Mouse (Mus musculus) erythroblast, embryonic 14.5 days (primary cell): Measurements from ENCODE around the gene Dnah5. TPM values are rescaled to one million over a fixed set of nuclear protein-coding genes. Genes with fewer than 3 reads are reported as not detected.

Experiments
- H3K27me3 ChIP-seq: 2 replicates; pipeline ENCODE4 v1.6.1; 2012; ENCODE audit warnings: inconsistent platforms; ENCODE audit not compliant: control insufficient read depth
- H3K36me3 ChIP-seq: 2 replicates; pipeline ENCODE4 v1.6.1; 2012; ENCODE audit warnings: mild to moderate bottlenecking, inconsistent platforms; ENCODE audit not compliant: control insufficient read depth
- H3K4me1 ChIP-seq: 2 replicates; pipeline ENCODE4 v1.6.1; 2012; ENCODE audit warnings: inconsistent platforms; ENCODE audit not compliant: control insufficient read depth
- H3K4me3 ChIP-seq: replicated peaks from 2 replicates; pipeline ENCODE3; 2012; ENCODE audit warnings: moderate library complexity, mild to moderate bottlenecking, inconsistent platforms
- H3K9me3 ChIP-seq: 2 replicates; pipeline ENCODE4 v1.6.1; 2012; ENCODE audit warnings: low read length, inconsistent platforms, mixed read lengths; ENCODE audit not compliant: control insufficient read depth
- GATA1 ChIP-seq: IDR thresholded peaks from 2 replicates; pipeline ENCODE4 v1.6.1; 2012; ENCODE audit warnings: low read length, inconsistent platforms, mixed read lengths
- TAL1 ChIP-seq: IDR thresholded peaks from 3 replicates; pipeline ENCODE4 v1.6.1; 2012; ENCODE audit warnings: low read length, inconsistent platforms, mixed read lengths
- polyA plus RNA-seq: library from polyadenylated mRNA; stranded (reverse); fragments of >175 nt; gene quantifications from 2 replicates; pipeline ENCODE4 v1.2.3, GENCODE M21; 2012

Dnah5 gene
- polyA plus RNA-seq: not detected in 2 replicates

DNA sequence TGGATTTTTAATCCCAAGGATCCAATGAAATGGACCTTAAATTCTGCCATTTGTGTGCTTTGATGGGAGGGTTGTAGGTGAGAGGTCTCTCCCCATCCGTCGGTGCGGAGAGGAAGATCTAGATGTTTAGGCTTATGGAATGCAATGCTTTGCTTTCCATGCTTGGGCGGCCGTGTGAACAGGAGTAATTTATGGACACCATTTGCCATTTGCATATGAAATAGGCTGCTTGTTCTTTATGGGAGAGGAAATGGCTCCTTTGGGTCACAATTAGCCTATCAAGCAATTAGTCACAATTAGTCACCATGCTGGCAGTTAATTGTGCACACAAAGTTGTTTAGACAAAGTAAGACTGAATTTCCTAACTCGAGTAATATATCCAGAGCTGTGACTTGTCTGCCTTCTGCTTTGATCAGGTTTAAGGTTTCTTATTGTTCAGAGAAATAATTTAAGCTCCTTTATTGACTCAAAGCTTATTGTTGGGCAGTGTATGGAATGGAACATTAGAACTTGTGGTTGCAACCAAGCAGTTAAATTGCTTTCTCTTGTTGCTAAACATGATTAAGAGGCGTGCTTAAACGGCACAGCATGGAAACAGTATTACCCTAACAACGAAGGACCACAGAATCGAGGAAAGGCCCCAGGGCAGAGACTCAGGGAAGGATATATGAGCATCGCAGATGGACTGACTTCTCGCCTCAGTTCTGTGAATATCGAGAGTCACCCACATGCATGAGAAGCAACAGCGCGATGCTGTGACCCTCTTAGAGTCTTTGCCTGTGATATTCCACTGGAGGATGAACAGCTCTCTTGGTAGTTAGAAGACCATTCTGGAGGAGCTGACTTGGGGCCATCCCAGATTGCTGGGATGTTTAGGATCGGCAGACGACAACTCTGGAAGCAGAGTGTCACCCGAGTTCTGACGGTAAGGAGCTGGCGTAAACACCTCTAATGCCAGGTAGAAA, at the start of gene Dnah5:
Gene Dnah5, plus strand, starts transcription at position 642 of the 965 bp plus-strand sequence.
- H3K9me3 ChIP-seq: no peaks in the 10 kb centered on the region
- no peaks in the 10 kb centered on the region for H3K27me3 ChIP-seq
- no peak for TF ChIP-seq TAL1
- TF ChIP-seq GATA1: no peak
- H3K4me3 ChIP-seq: no peak within 1 kb of the TSS
- no peaks in the 10 kb centered on the region for H3K4me1 ChIP-seq
- no peaks in the 10 kb centered on the region for H3K36me3 ChIP-seq

DNA sequence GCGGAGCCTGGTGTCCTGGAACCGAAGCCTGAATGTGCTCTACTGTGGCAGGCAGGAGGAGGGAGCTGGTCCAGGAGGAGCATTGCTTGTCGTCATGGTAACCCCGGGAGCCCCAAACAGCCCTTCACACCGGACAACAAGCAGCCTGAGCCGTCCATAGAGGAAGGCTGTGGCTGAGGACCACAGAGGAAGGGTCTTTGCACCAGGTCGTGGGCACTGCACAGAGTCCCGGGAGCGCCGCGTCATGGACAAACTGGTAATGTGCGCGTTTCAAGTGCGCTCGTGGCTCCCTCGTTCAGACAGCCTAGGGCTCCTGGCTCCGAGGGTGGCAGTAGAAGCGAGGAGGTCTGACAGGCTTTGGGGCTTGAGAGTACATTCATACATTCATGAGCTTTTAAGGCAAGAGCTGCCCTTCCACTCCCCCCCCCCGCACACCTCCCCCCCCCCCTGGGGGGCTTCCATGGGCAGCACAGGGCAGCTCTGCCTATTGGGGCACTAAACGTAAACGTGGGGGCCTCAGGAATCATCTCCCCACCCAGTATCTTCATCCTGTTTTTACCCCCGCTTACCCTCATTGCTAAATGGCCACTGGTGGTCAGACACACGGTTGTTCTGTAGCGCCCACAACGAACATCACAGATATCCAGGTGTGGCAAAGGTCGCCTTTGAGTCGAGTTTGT, 48.6 kb upstream of the Dnah5 start:
- Histone ChIP-seq H3K36me3 (no peaks in the 10 kb centered on the region), H3K4me1 (no peaks in the 10 kb centered on the region), H3K9me3 (no peaks in the 10 kb centered on the region), H3K27me3 (peaks cover 3% of the 10 kb centered on the region), H3K4me3 (no peak overlapping the region)
- TF ChIP-seq TAL1 (no peak), GATA1 (no peak)

DNA sequence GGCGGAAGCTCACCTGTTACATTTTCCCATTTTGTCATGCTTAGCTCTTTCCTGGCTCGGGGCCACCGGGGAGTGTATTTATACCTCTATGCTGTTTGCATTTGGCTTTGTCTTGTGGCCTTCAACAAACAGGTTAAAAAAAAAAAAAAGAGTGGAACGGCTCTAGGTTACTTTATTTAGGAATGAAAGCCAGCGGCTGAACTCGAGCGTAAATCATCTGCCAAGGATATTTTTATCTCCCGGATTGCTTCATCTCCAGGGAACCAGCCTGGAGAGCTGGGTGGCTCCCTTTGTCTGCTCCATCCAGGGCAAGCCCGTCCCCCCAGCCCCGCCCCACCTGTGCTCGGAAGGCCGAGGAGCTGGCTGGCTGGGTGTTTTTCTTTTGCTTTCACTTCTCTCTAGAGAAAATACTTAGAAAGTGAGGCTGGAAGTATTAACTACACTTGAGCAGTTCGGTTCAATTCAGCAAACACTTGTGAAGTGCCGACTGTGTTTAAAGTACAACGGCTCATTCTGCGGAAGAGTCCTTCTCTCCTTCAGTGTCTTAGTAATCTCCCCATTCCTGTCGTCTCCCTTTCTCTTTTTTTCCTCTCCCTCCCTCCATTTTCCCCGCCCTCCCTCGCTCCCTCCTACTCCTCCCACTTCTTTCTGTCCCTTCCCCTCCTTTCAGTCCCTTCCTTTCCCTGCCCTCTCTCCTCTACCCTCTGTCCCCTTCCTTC, 44.6 kb upstream of the Dnah5 start:
- Histone ChIP-seq H3K4me1 (no peaks in the 10 kb centered on the region), H3K36me3 (no peaks in the 10 kb centered on the region), H3K9me3 (no peaks in the 10 kb centered on the region), H3K27me3 (peaks cover 3% of the 10 kb centered on the region), H3K4me3 (peak overlapping the region; percentile 50)
- TF ChIP-seq GATA1: no peak
- no peak for TF ChIP-seq TAL1

DNA sequence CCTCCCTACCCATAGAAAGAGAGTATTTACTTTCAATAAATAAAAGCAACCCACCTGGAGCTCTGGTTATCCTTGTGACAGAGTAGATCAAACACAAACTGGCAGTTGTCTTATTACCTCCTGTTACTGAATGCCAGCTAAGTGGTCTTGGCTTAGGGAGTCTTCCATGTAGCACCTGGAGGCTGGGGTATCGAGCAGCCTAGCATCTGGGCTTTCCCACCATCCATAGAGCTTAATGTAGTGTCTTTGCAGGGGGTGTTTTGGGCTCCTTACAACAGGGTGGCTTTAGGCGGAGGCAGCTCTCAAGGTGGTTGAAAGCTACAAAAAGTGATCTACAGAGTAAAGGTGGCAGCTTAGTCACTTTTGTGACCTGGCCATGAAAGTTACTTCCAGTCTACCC, 41.3 kb upstream of the Dnah5 start:
- TF ChIP-seq TAL1 (no peak), GATA1 (no peak)
- H3K9me3 ChIP-seq: no peaks in the 10 kb centered on the region
- no peaks in the 10 kb centered on the region for H3K4me1 ChIP-seq
- H3K4me3 ChIP-seq: no peak overlapping the region
- no peaks in the 10 kb centered on the region for H3K36me3 ChIP-seq
- no peaks in the 10 kb centered on the region for H3K27me3 ChIP-seq

DNA sequence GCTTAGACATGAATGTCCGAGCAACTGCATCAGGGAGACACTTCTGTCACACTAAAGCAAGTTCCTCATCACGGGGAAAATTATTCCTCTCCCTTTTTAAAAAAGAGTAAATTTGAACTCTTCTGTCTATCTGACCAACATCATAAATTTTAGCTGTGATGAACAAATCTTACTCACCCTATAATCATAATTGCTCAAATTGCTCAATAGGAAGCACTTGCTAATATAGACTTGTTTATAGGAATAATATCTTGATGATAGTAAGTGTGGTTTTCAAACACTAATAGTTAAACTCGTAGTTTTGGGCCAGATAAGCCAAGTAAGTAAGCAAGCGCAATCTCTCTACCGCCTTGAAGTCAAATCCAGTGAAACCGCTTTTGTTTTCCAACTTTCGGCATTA, 38.3 kb upstream of the Dnah5 start:
- no peak overlapping the region for H3K4me3 ChIP-seq
- TF ChIP-seq TAL1 (no peak), GATA1 (no peak)
- H3K9me3 ChIP-seq: no peaks in the 10 kb centered on the region
- no peaks in the 10 kb centered on the region for H3K4me1 ChIP-seq
- no peaks in the 10 kb centered on the region for H3K27me3 ChIP-seq
- H3K36me3 ChIP-seq: no peaks in the 10 kb centered on the region

DNA sequence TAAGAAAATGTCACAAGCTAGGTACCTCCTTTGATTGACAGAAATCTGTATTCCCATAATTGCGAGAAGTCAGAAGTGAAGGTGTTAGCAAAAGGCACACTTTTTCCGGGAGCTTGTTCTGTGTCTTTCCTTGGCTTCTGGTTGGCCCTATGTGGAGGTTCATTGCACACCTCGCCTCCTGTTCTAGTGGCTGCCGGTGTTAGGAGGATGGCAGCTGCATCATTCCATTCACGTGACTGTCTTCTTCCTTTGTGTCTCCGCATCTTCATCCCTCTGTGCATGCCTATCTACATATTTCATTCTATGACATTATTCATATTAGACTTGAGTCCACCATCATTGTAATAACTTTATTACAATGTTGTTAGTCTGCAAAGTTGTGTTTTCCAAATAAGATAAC, 37.5 kb upstream of the Dnah5 start:
- Histone ChIP-seq H3K36me3 (no peaks in the 10 kb centered on the region), H3K4me3 (no peak overlapping the region), H3K4me1 (no peaks in the 10 kb centered on the region), H3K27me3 (no peaks in the 10 kb centered on the region), H3K9me3 (no peaks in the 10 kb centered on the region)
- TF ChIP-seq TAL1 (no peak), GATA1 (no peak)

DNA sequence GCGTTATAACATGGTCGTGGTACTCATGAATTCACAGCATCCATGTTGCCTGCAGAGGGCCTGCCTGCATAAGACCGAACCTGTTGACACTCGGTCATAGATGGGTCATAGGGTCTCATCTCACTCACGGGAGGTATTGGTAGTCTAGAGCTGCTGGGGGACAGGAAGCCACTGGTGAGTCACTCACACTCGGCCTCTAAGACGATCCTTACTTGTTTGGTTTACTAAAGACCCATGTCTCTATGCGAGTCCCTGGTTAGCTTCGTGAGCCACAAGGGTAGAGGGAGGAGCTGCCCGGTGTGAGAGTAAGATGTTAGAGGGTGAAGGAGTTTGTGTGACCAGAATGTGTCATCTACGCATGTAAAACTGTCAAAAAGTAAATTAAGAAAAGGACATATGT, 24.6 kb upstream of the Dnah5 start:
- Histone ChIP-seq H3K9me3 (no peaks in the 10 kb centered on the region), H3K27me3 (no peaks in the 10 kb centered on the region), H3K36me3 (no peaks in the 10 kb centered on the region), H3K4me1 (no peaks in the 10 kb centered on the region), H3K4me3 (no peak overlapping the region)
- no peak for TF ChIP-seq TAL1

DNA sequence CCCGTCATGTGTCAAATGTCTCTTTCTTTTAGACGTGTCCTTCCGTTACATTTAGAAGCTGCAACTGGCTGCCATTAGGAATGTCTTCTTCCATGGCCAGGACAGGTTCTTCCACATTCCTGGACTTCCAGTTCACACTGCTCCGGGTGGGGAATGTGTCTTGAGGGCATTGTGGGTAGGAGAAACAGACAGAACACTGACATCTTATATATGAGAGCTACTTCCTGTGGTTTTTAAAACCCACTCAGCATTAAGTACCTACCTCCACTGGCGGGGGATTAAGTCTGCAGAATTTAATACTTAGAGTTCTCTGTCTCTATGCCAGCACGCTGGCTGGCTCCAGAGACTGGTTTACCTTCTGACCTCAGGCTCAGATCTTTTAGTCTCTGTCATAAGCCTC, 24.0 kb upstream of the Dnah5 start:
- H3K4me1 ChIP-seq: no peaks in the 10 kb centered on the region

DNA sequence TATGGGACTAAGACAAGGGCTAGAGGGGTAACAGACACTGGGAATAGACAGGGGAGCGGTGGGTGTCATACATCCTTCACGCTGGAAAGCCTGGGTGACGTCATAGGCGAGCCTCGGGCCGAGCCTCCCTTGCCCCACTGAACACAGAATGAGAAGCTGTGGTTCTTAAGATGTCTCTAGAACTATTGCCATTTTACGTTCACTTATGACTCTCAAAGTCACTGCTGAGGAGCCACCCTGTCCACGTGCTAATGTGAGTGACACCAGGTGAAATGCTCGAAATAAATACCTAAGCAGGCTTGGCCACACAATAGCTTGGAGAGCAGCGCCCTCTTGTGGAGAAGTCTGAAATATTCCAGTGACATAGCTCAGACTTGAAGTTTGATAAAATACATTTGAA, 21.7 kb upstream of the Dnah5 start:
- Histone ChIP-seq H3K27me3 (no peaks in the 10 kb centered on the region), H3K4me1 (no peaks in the 10 kb centered on the region), H3K4me3 (no peak overlapping the region), H3K9me3 (no peaks in the 10 kb centered on the region), H3K36me3 (no peaks in the 10 kb centered on the region)
- no peak for TF ChIP-seq GATA1
- TF ChIP-seq TAL1: no peak

More for the DNA sequence above, 24.0 kb upstream of the Dnah5 start:
- Histone ChIP-seq H3K4me3 (no peak overlapping the region), H3K36me3 (no peaks in the 10 kb centered on the region), H3K27me3 (no peaks in the 10 kb centered on the region), H3K9me3 (no peaks in the 10 kb centered on the region)
- no peak for TF ChIP-seq GATA1
- TF ChIP-seq TAL1: no peak
